Mouse (Mus musculus) heart, embryonic 13.5 days (tissue): Measurements from ENCODE around the gene Tmem246. TPM values are rescaled to one million over a fixed set of nuclear protein-coding genes. Genes with fewer than 3 reads are reported as not detected.

Experiments used
- ATAC-seq: fragments of 200-750 bp; cut with Nextera tagmentation; 2 replicates; pipeline ENCODE4 v1.8.0; 2017; ENCODE audit warnings: moderate TSS enrichment; ENCODE audit not compliant: insufficient number of reproducible peaks, low FRiP score, low TSS enrichment; ENCODE audit errors: extremely low read depth
- H3K27ac ChIP-seq: fragments of 300-500 bp; sonication (generic); replicated peaks from 2 replicates; pipeline ENCODE4 v1.5.1; 2015; ENCODE audit warnings: moderate library complexity, mild to moderate bottlenecking, inconsistent platforms
- H3K27me3 ChIP-seq: fragments of 300-500 bp; sonication (generic); replicated peaks from 2 replicates; pipeline ENCODE4 v1.6.1; 2015; ENCODE audit warnings: mild to moderate bottlenecking, inconsistent platforms
- H3K36me3 ChIP-seq: fragments of 300-500 bp; sonication (generic); 2 replicates; pipeline ENCODE4 v1.6.1; 2015; ENCODE audit warnings: mild to moderate bottlenecking, inconsistent platforms
- H3K4me1 ChIP-seq: fragments of 300-500 bp; sonication (generic); 2 replicates; pipeline ENCODE4 v1.6.1; 2015; ENCODE audit warnings: inconsistent platforms
- H3K4me2 ChIP-seq: fragments of 300-500 bp; sonication (generic); 2 replicates; pipeline ENCODE4 v1.6.1; 2015; ENCODE audit warnings: inconsistent platforms, mild to moderate bottlenecking, moderate library complexity
- H3K4me3 ChIP-seq: fragments of 300-500 bp; sonication (generic); 2 replicates; pipeline ENCODE4 v1.5.1; 2015; ENCODE audit warnings: moderate library complexity, mild to moderate bottlenecking, inconsistent platforms
- H3K9ac ChIP-seq: fragments of 300-500 bp; sonication (generic); 2 replicates; pipeline ENCODE4 v1.6.1; 2015; ENCODE audit warnings: inconsistent platforms, mild to moderate bottlenecking, moderate library complexity
- H3K9me3 ChIP-seq: fragments of 300-500 bp; sonication (generic); 2 replicates; pipeline ENCODE4 v1.6.1; 2016; ENCODE audit warnings: inconsistent platforms
- WGBS: fragments of 180-500 bp; shearing (Covaris S2); methylation state at CpG from one replicate; pipeline ENCODE4 v1.1.7; 2015; ENCODE audit warnings: mixed read lengths; 5-methylcytosine and 5-hydroxymethylcytosine counted together
- polyA plus RNA-seq: library from polyadenylated mRNA; unstranded; fragments of >200 nt; fragmentation: Nextera tagmentation; extraction: Ambion mirVana; gene quantifications from 2 replicates; pipeline ENCODE4 v1.2.1, GENCODE M21; 2015

Gene Tmem246
- polyA plus RNA-seq, 1 experiment from 2014 or later = 45.0 TPM

DNA sequence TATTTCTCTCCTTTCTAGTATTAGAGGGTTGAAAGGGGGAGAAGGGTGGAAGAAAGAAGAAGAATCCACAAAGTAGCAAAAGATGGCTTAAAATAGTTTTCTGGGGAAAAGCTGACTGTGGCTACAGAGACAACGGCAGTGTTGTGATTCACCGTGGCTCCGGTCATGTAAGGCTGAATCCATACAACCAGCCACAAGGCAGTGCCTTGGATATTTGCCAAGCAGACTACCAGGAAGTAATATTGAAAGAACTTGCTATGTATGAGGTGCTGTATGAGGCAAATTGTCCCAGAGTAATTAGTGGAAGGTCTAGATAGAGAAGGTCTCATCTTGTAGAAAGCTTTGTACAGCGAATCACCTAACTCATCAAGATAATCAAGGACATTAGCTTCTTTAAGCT lies 25.5 kb downstream of the Tmem246 start:
- Histone ChIP-seq H3K9me3 (no peaks in the 10 kb centered on the region), H3K9ac (no peak overlapping the region), H3K4me1 (no peaks in the 10 kb centered on the region), H3K4me2 (no peak overlapping the region), H3K27me3 (no peaks in the 10 kb centered on the region), H3K4me3 (no peak overlapping the region), H3K36me3 (no peaks in the 10 kb centered on the region), H3K27ac (no peak overlapping the region)
- no peak for ATAC-seq
- WGBS = 79% methylated on average over 4 of the region's 4 CpGs

GRCm38 (mm10) chr4:49567613-49568012 lies 30.1 kb downstream of the Tmem246 start:
- H3K9ac ChIP-seq = no peak overlapping the region
- H3K4me2 ChIP-seq = no peak overlapping the region
- H3K27ac ChIP-seq = no peak overlapping the region
- no peaks in the 10 kb centered on the region for H3K36me3 ChIP-seq
- H3K4me1 ChIP-seq = no peaks in the 10 kb centered on the region
- no peaks in the 10 kb centered on the region for H3K27me3 ChIP-seq
- no peak for ATAC-seq
- no peaks in the 10 kb centered on the region for H3K9me3 ChIP-seq
- no peak overlapping the region for H3K4me3 ChIP-seq
- 15% methylated on average over 3 of the region's 3 CpGs for WGBS

DNA sequence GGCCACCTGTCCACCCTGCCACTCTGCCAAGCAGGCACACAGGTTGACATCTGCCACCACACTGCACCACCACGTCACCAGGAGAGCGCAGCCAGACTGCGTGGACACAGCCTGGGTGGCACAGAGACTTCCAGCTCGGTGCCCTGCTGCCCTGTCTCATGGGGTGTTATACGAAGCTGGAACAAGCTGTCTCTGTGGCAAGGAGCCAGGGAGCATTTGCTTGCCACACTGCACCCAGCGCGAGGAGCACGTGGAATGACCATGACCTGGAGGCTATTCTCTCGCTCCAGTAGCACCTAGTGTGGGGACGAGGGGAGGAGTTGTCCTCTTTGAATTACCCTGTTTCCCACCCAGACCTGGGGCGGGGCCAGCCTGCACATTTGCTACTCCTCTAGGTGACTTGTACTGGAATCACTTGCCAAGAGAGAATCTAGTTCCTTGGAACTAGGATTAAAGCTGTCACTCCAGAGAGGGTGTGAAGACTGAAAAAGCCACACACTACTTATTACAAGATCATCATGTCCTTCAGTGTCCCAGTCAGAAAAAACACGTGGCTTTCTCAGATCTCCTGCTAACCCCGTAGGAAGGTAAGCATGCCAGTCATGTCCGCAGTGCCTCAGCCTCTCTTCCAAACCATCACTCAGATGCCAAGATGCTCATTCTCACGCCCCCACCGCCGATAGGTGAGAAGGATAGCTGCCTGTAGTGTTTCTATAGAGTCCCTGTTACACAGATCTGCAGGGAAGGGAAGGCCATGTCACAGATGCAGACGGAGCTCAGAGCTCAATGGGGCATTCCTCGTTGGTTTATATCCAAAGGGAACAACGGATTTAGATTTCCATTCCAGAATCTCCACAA lies 37.5 kb downstream of the Tmem246 start:
- Histone ChIP-seq H3K4me2 (no peak overlapping the region), H3K27ac (no peak overlapping the region), H3K4me1 (no peaks in the 10 kb centered on the region), H3K27me3 (no peaks in the 10 kb centered on the region), H3K9me3 (no peaks in the 10 kb centered on the region), H3K9ac (no peak overlapping the region), H3K36me3 (no peaks in the 10 kb centered on the region), H3K4me3 (no peak overlapping the region)
- ATAC-seq = no peak
- WGBS = 62% methylated on average over 20 of the region's 20 CpGs

GRCm38 (mm10) chr4:49558181-49558580 lies 39.5 kb downstream of the Tmem246 start:
- H3K27ac ChIP-seq = no peak overlapping the region
- no peak overlapping the region for H3K4me3 ChIP-seq
- no peaks in the 10 kb centered on the region for H3K27me3 ChIP-seq
- no peak for ATAC-seq
- no peak overlapping the region for H3K9ac ChIP-seq
- no peak overlapping the region for H3K4me2 ChIP-seq
- no peaks in the 10 kb centered on the region for H3K4me1 ChIP-seq
- no peaks in the 10 kb centered on the region for H3K9me3 ChIP-seq
- WGBS = 42% methylated on average over 2 of the region's 2 CpGs
- H3K36me3 ChIP-seq = no peaks in the 10 kb centered on the region

GRCm38 (mm10) chr4:49557375-49557774 lies 40.3 kb downstream of the Tmem246 start:
- Histone ChIP-seq H3K9ac (no peak overlapping the region), H3K9me3 (no peaks in the 10 kb centered on the region), H3K27me3 (no peaks in the 10 kb centered on the region), H3K4me3 (no peak overlapping the region), H3K4me2 (no peak overlapping the region), H3K36me3 (no peaks in the 10 kb centered on the region), H3K4me1 (no peaks in the 10 kb centered on the region), H3K27ac (no peak overlapping the region)
- WGBS = 100% methylated on average over 6 of the region's 7 CpGs
- ATAC-seq = no peak

DNA sequence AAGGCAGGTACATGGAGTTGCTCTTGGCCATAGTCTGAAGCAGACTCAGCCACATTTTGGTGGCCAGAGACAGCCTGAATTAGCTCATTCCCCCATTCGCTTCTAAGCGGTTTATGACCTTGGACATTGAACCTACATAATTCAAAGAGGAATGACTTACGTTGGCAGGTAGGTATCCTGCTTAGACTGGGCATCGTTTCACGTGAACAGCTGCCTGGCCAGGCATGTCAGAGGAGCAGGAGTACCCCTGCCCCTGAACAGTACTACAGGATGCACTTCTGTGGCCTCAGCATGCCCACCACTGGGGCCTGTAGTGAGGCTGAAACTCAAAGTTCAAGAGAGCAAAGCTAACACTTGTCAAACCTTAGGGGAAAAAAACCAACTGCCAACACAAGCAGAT lies 44.3 kb downstream of the Tmem246 start:
- H3K9me3 ChIP-seq = no peaks in the 10 kb centered on the region
- no peaks in the 10 kb centered on the region for H3K4me1 ChIP-seq
- H3K27ac ChIP-seq = no peak overlapping the region
- 77% methylated on average over 5 of the region's 5 CpGs for WGBS
- no peaks in the 10 kb centered on the region for H3K27me3 ChIP-seq
- no peak overlapping the region for H3K4me2 ChIP-seq
- no peak overlapping the region for H3K4me3 ChIP-seq
- no peak overlapping the region for H3K9ac ChIP-seq
- ATAC-seq = no peak
- H3K36me3 ChIP-seq = no peaks in the 10 kb centered on the region

DNA sequence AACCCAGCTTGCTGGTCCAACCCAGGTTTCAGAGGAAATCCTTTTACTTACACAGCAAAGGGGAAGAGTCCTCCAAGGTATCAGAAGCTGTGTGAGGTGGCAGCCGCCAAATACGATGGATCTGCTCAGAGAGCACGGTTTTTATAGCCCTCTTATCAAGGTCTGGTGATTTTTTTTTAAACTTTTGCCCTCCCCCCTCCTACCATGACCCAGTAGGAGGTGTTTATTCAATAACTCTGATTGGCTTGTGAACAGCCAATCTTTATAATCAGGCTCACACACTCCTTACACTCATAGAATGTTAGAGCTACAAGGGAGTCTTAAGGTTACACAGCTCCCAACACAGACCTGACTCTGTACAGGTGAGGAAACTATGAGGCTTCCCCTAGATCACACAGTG lies 48.3 kb downstream of the Tmem246 start, which contains the start of gene Aldob:
Gene Aldob (minus strand): TSS at position 164 of the 400 bp plus-strand sequence.
- WGBS = 36% methylated on average over 3 of the region's 3 CpGs
- H3K9ac ChIP-seq = no peak within 1 kb of the TSS
- no peaks in the 10 kb centered on the region for H3K9me3 ChIP-seq
- H3K27me3 ChIP-seq = no peaks in the 10 kb centered on the region
- ATAC-seq = no peak
- H3K27ac ChIP-seq = no peak within 1 kb of the TSS
- no peak within 1 kb of the TSS for H3K4me2 ChIP-seq
- H3K4me3 ChIP-seq = no peak within 1 kb of the TSS
- H3K4me1 ChIP-seq = no peaks in the 10 kb centered on the region
- no peaks in the 10 kb centered on the region for H3K36me3 ChIP-seq

DNA sequence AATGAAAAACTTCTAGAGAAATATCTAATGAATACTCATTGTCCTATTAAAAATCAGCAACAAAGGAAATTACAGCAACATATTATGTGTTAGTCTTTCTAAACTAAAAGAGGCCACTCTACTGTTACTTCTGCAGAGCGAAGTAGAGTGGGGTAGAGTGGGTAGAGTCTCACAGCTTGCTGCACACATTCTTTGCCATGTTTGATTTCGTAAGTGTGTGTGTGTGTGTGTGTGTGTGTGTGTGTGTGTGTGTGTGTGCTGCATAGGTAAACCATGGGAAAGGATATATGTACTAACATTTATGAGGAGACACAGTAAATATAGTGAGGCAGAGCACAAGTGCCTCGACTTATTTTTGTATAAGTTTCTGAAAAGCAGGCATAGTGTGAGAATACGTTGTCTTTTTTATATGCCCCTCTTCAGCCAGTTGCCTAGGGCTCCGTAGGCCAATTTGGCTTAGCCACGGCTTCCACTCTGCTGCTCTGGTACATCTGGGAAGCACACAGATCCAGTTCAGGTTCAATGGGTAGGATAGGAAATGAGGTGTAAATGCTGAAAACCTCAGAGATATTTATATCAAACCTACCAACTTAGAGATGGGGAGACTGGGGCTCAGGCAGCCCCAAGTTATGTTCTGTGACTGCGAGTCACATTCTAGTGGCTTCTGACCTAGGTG lies 50.0 kb downstream of the Tmem246 start:
- no peak overlapping the region for H3K4me3 ChIP-seq
- no peak overlapping the region for H3K4me2 ChIP-seq
- H3K36me3 ChIP-seq = no peaks in the 10 kb centered on the region
- H3K4me1 ChIP-seq = no peaks in the 10 kb centered on the region
- H3K27ac ChIP-seq = no peak overlapping the region
- no peaks in the 10 kb centered on the region for H3K27me3 ChIP-seq
- no peak for ATAC-seq
- H3K9me3 ChIP-seq = no peaks in the 10 kb centered on the region
- 80% methylated on average over 7 of the region's 7 CpGs for WGBS
- no peak overlapping the region for H3K9ac ChIP-seq

GRCm38 (mm10) chr4:49546873-49547543 lies 50.7 kb downstream of the Tmem246 start:
- ATAC-seq = no peak

GRCm38 (mm10) chr4:49546026-49546425 lies 51.6 kb downstream of the Tmem246 start:
- no peak overlapping the region for H3K4me3 ChIP-seq
- H3K27ac ChIP-seq = no peak overlapping the region
- H3K4me2 ChIP-seq = no peak overlapping the region
- ATAC-seq = no peak
- no peaks in the 10 kb centered on the region for H3K27me3 ChIP-seq
- H3K36me3 ChIP-seq = no peaks in the 10 kb centered on the region
- H3K9me3 ChIP-seq = no peaks in the 10 kb centered on the region
- peaks cover 4% of the 10 kb centered on the region for H3K4me1 ChIP-seq
- H3K9ac ChIP-seq = no peak overlapping the region
- WGBS = 83% methylated on average over 2 of the region's 2 CpGs

More at GRCm38 (mm10) chr4:49546873-49547543, 50.7 kb downstream of the Tmem246 start:
- no peak overlapping the region for H3K27ac ChIP-seq
- no peaks in the 10 kb centered on the region for H3K27me3 ChIP-seq
- no peak overlapping the region for H3K4me2 ChIP-seq
- H3K4me3 ChIP-seq = no peak overlapping the region
- H3K9ac ChIP-seq = no peak overlapping the region
- no peaks in the 10 kb centered on the region for H3K4me1 ChIP-seq
- H3K9me3 ChIP-seq = no peaks in the 10 kb centered on the region
- no peaks in the 10 kb centered on the region for H3K36me3 ChIP-seq
- WGBS = 63% methylated on average over 6 of the region's 6 CpGs

DNA sequence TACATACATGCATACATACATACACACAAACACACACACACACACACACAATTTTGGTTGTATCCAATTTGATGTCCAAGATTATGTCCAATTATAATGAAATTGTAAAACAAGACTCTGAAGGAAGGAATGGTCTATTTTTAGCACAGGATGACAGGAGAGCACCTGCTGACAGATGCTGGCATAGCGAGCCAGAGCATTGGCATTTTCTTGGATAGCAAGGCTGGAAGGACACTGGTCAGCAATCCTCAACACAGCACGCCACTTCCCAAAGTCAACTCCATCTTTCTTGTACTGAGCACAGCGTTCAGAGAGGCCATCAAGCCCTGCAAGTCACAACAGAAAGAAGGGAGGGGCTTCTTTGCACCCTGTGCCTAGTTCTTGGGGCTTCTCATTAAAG lies 56.7 kb downstream of the Tmem246 start:
- 37% methylated on average over 3 of the region's 3 CpGs for WGBS
- Histone ChIP-seq H3K4me3 (no peak overlapping the region), H3K9me3 (no peaks in the 10 kb centered on the region), H3K9ac (no peak overlapping the region), H3K4me1 (peaks cover 15% of the 10 kb centered on the region), H3K27me3 (no peaks in the 10 kb centered on the region), H3K27ac (no peak overlapping the region), H3K36me3 (no peaks in the 10 kb centered on the region), H3K4me2 (no peak overlapping the region)
- no peak for ATAC-seq
